Mouse (Mus musculus) adrenal gland, postnatal 10 days (tissue): ENCODE results near the gene Olfr532. TPM values are rescaled to one million over a fixed set of nuclear protein-coding genes. Genes with fewer than 3 reads are reported as not detected.
"Not testable (repeated sequence)": the region's sequence is repeated elsewhere in the genome, so short reads cannot be mapped to it uniquely, and the experiment has no call there.

ENCODE experiments used
- DNase-seq: peaks from one replicate; pipeline ENCODE4 v3.0.0; 2021; ENCODE audit warnings: mixed read lengths
- long read RNA-seq, 2 experiments: library from polyadenylated mRNA; stranded (forward); transcript quantifications; one replicate each; pipeline ENCODE4 v2.0.0; 2021
- total RNA-seq, 2 experiments: library from RNA; stranded (reverse); gene quantifications; 2 replicates each; pipeline ENCODE4 v1.2.3; 2021

Olfr532 gene
- not detected for total RNA-seq
- long read RNA-seq, experiment 1: 0 reads
- long read RNA-seq, experiment 2: 0 reads

- no peak for DNase-seq
Observed at GRCm38 (mm10) chr7:140421539-140421938, at the start of gene Olfr532. Gene Olfr532, minus strand, starts transcription at chr7:140421639.

GRCm38 (mm10) chr7:140463070-140463469 lies 41.6 kb upstream of the Olfr532 start, which contains the start of gene Olfr533:
Gene Olfr533, plus strand, starts transcription at chr7:140463370.
- DNase-seq: not testable (repeated sequence)

- no peak for DNase-seq
Observed at GRCm38 (mm10) chr7:140443141-140443540, 21.7 kb upstream of the Olfr532 start.

GRCm38 (mm10) chr7:140402818-140403217 lies 18.6 kb downstream of the Olfr532 start, which contains the start of gene Olfr531:
Gene Olfr531, minus strand, starts transcription at chr7:140402918.
- no peak for DNase-seq

GRCm38 (mm10) chr7:140376911-140377310 lies 44.5 kb downstream of the Olfr532 start:
- DNase-seq: no peak

GRCm38 (mm10) chr7:140376231-140376630 lies 45.2 kb downstream of the Olfr532 start, which contains the start of gene Olfr530:
Gene Olfr530, minus strand, starts transcription at chr7:140376331.
- no peak for DNase-seq

- DNase-seq: no peak
Observed at GRCm38 (mm10) chr7:140374300-140374699, 47.1 kb downstream of the Olfr532 start.

Other genes starting within 250 kb of the Olfr532 start
- not detected for gene Olfr523, start 248.4 kb downstream of the Olfr532 start, total RNA-seq
- not detected for gene Olfr524, start 215.7 kb downstream of the Olfr532 start, total RNA-seq
- gene Cd163l1, start 203.4 kb downstream of the Olfr532 start, total RNA-seq: under 1 TPM in 1 of 2 experiments, not detected in 1; 0.12 TPM
- not detected for gene 5830411N06Rik, start 174.4 kb downstream of the Olfr532 start, total RNA-seq
- gene Olfr525, start 100.8 kb downstream of the Olfr532 start, total RNA-seq: not detected
- not detected for gene Olfr527, start 87.6 kb downstream of the Olfr532 start, total RNA-seq
- not detected for gene Olfr60, start 60.0 kb downstream of the Olfr532 start, total RNA-seq
- not detected for gene Olfr530, start 45.3 kb downstream of the Olfr532 start, total RNA-seq
- not detected for gene Olfr531, start 18.7 kb downstream of the Olfr532 start, total RNA-seq
- not detected for gene Olfr533, start 41.7 kb upstream of the Olfr532 start, total RNA-seq
- gene Olfr535, start 62.6 kb upstream of the Olfr532 start, total RNA-seq: not detected
- gene Olfr536, start 85.8 kb upstream of the Olfr532 start, total RNA-seq: not detected
- gene Olfr538, start 146.2 kb upstream of the Olfr532 start, total RNA-seq: not detected
- gene Olfr46, start 179.6 kb upstream of the Olfr532 start, total RNA-seq: not detected
- not detected for gene Olfr61, start 207.3 kb upstream of the Olfr532 start, total RNA-seq
- not detected for gene Olfr53, start 224.8 kb upstream of the Olfr532 start, total RNA-seq
- not detected for gene Olfr539, start 238.3 kb upstream of the Olfr532 start, total RNA-seq